Mouse (Mus musculus): Measurements from ENCODE around the gene Acin1. TPM values are rescaled to one million over a fixed set of nuclear protein-coding genes. Genes with fewer than 3 reads are reported as not detected.

Gene Acin1
- polyA plus RNA-seq, 1 experiment: 238 TPM

DNA sequence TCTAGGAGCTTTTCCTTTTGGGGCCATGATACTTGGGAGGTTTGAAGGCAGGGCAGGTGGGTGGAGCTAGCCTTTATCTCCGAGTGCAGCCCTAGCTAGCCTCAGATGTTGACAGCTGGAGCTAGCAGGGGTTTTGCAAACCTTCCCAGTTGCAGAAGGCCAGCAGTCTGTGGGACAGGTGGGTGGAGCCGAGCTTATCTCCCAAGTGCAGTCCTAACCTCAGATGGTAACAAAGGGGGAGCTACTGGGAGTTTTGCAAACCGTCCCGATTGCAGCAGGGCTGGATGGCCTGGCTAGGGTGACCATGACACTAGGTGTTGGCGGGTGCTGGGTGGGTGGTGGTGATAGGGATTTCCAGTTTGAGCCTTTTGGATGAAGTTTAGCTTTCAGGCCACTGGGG lies 19.1 kb upstream of the Acin1 start:
- Histone ChIP-seq H3K27ac (ENCODE audit: control insufficient read depth, insufficient read depth, low read length) (no peak overlapping the region), H3K36me3 (ENCODE audit: control insufficient read depth, insufficient read depth, low read length) (no peaks in the 10 kb centered on the region), H3K27me3 (ENCODE audit: control insufficient read depth, insufficient read depth, low read length) (no peaks in the 10 kb centered on the region), H3K4me3 (ENCODE audit: control insufficient read depth, insufficient read depth, low read length) (no peak overlapping the region), H3K4me1 (replicated peaks; ENCODE audit: control insufficient read depth, insufficient read depth, low read length) (peaks cover 17% of the 10 kb centered on the region)
- WGBS: 17% methylated on average over 5 of the region's 5 CpGs
- no peak for DNase-seq
- TF ChIP-seq CTCF (IDR thresholded peaks at IDR 0.05; ENCODE audit: borderline replicate concordance, control insufficient read depth, extremely low read depth, insufficient read depth, low read length, poor library complexity): no peak
- TF ChIP-seq POLR2A (IDR thresholded peaks at IDR 0.05; ENCODE audit: control insufficient read depth, extremely low read depth, insufficient read depth, low read length, poor library complexity): no peak

DNA sequence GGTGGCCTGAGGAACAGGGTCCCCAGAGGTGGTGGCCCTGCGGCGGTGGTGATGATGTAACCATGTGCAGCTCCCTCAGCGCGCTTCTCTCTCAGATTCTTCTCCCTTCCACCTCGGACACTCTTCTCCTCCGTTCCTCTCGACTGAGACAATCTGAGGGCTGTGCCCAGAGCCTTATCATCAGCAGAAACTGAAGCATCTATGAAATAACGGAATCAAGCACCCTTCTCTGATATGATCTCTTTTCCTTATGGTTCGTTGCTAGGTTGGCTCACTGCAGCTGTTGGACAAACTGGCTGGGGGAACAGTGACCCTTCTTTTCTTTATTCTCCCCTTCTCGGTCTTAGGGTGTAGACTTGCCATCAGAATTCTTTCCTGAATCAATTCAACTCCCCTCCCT lies 16.5 kb upstream of the Acin1 start:
- H3K27me3 ChIP-seq (ENCODE audit: control insufficient read depth, insufficient read depth, low read length): no peaks in the 10 kb centered on the region
- H3K36me3 ChIP-seq (ENCODE audit: control insufficient read depth, insufficient read depth, low read length): no peaks in the 10 kb centered on the region
- no peak overlapping the region for H3K27ac ChIP-seq (ENCODE audit: control insufficient read depth, insufficient read depth, low read length)
- TF ChIP-seq CTCF (IDR thresholded peaks at IDR 0.05; ENCODE audit: borderline replicate concordance, control insufficient read depth, extremely low read depth, insufficient read depth, low read length, poor library complexity) (no peak), POLR2A (IDR thresholded peaks at IDR 0.05; ENCODE audit: control insufficient read depth, extremely low read depth, insufficient read depth, low read length, poor library complexity) (no peak)
- H3K4me1 ChIP-seq (replicated peaks; ENCODE audit: control insufficient read depth, insufficient read depth, low read length): peaks cover 26% of the 10 kb centered on the region
- 87% methylated on average over 10 of the region's 10 CpGs for WGBS
- DNase-seq: no peak
- H3K4me3 ChIP-seq (ENCODE audit: control insufficient read depth, insufficient read depth, low read length): no peak overlapping the region

DNA sequence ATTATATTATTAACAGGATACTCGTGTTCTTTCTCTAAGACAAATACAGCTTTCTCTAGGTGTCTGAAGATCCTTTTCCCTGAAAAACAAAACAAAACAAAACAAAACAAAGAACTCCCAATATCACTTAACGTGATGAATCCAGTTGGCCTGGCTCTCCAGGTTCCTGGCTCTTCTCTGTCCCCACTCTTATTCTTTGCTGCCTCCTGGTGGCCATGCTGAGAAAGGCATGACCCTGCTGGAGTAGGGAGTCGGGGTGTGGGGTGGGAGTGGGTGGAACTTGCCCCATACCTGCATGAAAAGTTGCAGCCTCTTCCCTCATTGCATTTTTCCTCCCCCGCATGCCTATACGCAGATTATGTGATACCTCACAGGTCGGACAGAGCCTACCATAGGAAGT lies 14.6 kb upstream of the Acin1 start:
- WGBS: 17% methylated on average over 6 of the region's 6 CpGs
- Histone ChIP-seq H3K27me3 (ENCODE audit: control insufficient read depth, insufficient read depth, low read length) (no peaks in the 10 kb centered on the region), H3K27ac (ENCODE audit: control insufficient read depth, insufficient read depth, low read length) (no peak overlapping the region), H3K4me3 (ENCODE audit: control insufficient read depth, insufficient read depth, low read length) (no peak overlapping the region), H3K36me3 (ENCODE audit: control insufficient read depth, insufficient read depth, low read length) (no peaks in the 10 kb centered on the region), H3K4me1 (replicated peaks; ENCODE audit: control insufficient read depth, insufficient read depth, low read length) (peaks cover 20% of the 10 kb centered on the region)
- peak; percentile 88 for DNase-seq
- TF ChIP-seq CTCF (IDR thresholded peaks at IDR 0.05; ENCODE audit: borderline replicate concordance, control insufficient read depth, extremely low read depth, insufficient read depth, low read length, poor library complexity) (peak; percentile 90; the same call in 1 of the 2 replicates), POLR2A (IDR thresholded peaks at IDR 0.05; ENCODE audit: control insufficient read depth, extremely low read depth, insufficient read depth, low read length, poor library complexity) (no peak)

DNA sequence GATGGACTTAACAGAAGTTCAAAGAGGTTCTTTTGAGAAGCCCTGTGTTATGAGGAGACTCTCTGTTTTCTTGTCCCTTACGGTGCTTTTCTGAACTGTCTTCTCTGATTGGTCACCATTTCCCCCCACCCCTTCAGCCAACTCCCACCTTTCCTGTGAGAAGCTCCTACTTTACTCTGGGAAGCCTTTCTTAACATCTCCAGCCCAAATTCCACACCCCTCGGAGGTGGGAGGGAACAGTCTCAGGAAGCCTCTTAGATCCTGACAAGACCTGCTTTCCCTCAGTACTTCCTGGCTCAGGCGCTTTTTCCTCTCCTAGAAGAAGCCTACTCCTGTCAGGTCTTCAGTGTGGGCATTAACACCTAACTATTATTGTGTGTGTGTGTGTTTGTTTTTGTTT lies 12.9 kb upstream of the Acin1 start:
- Histone ChIP-seq H3K27me3 (ENCODE audit: control insufficient read depth, insufficient read depth, low read length) (no peaks in the 10 kb centered on the region), H3K4me1 (replicated peaks; ENCODE audit: control insufficient read depth, insufficient read depth, low read length) (peaks cover 21% of the 10 kb centered on the region), H3K4me3 (ENCODE audit: control insufficient read depth, insufficient read depth, low read length) (no peak overlapping the region), H3K27ac (ENCODE audit: control insufficient read depth, insufficient read depth, low read length) (no peak overlapping the region), H3K36me3 (ENCODE audit: control insufficient read depth, insufficient read depth, low read length) (no peaks in the 10 kb centered on the region)
- 94% methylated on average over 3 of the region's 3 CpGs for WGBS
- TF ChIP-seq CTCF (IDR thresholded peaks at IDR 0.05; ENCODE audit: borderline replicate concordance, control insufficient read depth, extremely low read depth, insufficient read depth, low read length, poor library complexity) (no peak), POLR2A (IDR thresholded peaks at IDR 0.05; ENCODE audit: control insufficient read depth, extremely low read depth, insufficient read depth, low read length, poor library complexity) (no peak)
- no peak for DNase-seq

DNA sequence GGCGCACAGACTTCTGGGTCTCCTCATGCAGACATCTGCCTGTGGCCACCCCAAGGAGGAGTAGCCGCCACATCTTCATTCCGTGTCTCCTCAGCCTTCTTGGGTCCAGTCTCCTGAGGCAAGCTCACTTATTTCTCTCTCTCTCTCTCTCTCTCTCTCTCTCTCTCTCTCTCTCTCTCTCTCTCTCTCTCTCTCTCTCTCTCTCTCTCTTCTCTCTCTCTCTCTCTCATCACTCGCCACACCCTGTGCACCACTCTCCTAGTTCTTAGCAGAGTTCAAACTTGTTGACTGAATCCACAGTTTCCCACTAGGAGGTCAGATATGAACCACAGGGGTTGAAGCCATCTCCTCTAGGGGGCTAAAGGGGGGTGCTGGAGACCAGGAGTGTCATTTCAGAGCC lies 12.0 kb upstream of the Acin1 start, which contains the start of gene Gm29776:
TSS of gene Gm29776 (minus strand) at position 101 of the 400 bp plus-strand sequence.
- Histone ChIP-seq H3K27ac (ENCODE audit: control insufficient read depth, insufficient read depth, low read length) (no peak within 1 kb of the TSS), H3K36me3 (ENCODE audit: control insufficient read depth, insufficient read depth, low read length) (no peaks in the 10 kb centered on the region), H3K27me3 (ENCODE audit: control insufficient read depth, insufficient read depth, low read length) (no peaks in the 10 kb centered on the region), H3K4me1 (replicated peaks; ENCODE audit: control insufficient read depth, insufficient read depth, low read length) (peaks cover 21% of the 10 kb centered on the region), H3K4me3 (ENCODE audit: control insufficient read depth, insufficient read depth, low read length) (no peak within 1 kb of the TSS)
- 94% methylated on average over 4 of the region's 4 CpGs for WGBS
- TF ChIP-seq POLR2A (IDR thresholded peaks at IDR 0.05; ENCODE audit: control insufficient read depth, extremely low read depth, insufficient read depth, low read length, poor library complexity): no peak
- TF ChIP-seq CTCF (IDR thresholded peaks at IDR 0.05; ENCODE audit: borderline replicate concordance, control insufficient read depth, extremely low read depth, insufficient read depth, low read length, poor library complexity): no peak
- no peak for DNase-seq

DNA sequence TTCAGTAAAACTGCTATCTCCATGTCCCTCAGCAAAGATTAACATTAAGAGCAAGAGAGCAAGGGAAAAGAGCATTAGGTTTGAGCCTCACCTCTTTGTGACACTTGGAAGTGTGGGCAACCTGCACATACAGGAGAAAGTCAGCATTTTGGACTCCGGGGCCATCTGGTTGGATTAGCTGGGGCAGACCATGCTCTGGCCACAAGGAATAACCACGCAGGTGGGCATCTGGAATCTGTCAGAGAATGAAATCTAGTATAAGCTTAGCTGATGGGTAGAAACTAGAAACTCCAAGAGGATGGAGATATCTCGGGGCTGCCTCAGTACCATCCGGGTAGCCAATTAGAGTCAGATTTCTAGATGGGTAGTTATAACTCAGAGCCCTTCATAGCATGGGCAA lies 10.0 kb upstream of the Acin1 start:
- no peak overlapping the region for H3K4me3 ChIP-seq (ENCODE audit: control insufficient read depth, insufficient read depth, low read length)
- no peaks in the 10 kb centered on the region for H3K27me3 ChIP-seq (ENCODE audit: control insufficient read depth, insufficient read depth, low read length)
- WGBS: 98% methylated on average over 4 of the region's 4 CpGs
- H3K36me3 ChIP-seq (ENCODE audit: control insufficient read depth, insufficient read depth, low read length): no peaks in the 10 kb centered on the region
- no peak for DNase-seq
- H3K27ac ChIP-seq (ENCODE audit: control insufficient read depth, insufficient read depth, low read length): no peak overlapping the region
- TF ChIP-seq CTCF (IDR thresholded peaks at IDR 0.05; ENCODE audit: borderline replicate concordance, control insufficient read depth, extremely low read depth, insufficient read depth, low read length, poor library complexity): no peak
- no peak for TF ChIP-seq POLR2A (IDR thresholded peaks at IDR 0.05; ENCODE audit: control insufficient read depth, extremely low read depth, insufficient read depth, low read length, poor library complexity)
- H3K4me1 ChIP-seq (replicated peaks; ENCODE audit: control insufficient read depth, insufficient read depth, low read length): peaks cover 21% of the 10 kb centered on the region

DNA sequence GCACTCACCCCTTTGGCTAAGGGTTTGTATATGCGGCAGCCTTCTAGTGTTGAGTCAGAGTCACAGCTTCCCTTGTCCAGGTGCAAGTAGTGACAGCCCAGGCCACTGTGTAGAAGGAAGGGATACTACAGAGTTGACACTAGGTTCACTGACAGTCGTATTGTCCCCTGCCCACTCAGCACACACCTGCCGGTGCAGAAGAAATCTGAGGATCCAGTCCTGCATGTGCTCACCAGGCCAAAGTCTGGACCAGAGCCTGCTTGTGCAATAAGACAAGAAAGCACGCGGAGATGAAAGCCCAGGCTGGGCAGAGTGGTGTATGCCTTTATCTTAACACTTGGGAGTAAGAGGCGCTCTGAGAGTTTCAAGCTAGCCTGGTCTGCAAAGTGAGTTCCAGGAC lies 8.3 kb upstream of the Acin1 start:
- peaks cover 10% of the 10 kb centered on the region for H3K36me3 ChIP-seq (ENCODE audit: control insufficient read depth, insufficient read depth, low read length)
- no peak overlapping the region for H3K27ac ChIP-seq (ENCODE audit: control insufficient read depth, insufficient read depth, low read length)
- peaks cover 19% of the 10 kb centered on the region for H3K4me1 ChIP-seq (replicated peaks; ENCODE audit: control insufficient read depth, insufficient read depth, low read length)
- no peak overlapping the region for H3K4me3 ChIP-seq (ENCODE audit: control insufficient read depth, insufficient read depth, low read length)
- WGBS: 62% methylated on average over 6 of the region's 6 CpGs
- DNase-seq: no peak
- no peaks in the 10 kb centered on the region for H3K27me3 ChIP-seq (ENCODE audit: control insufficient read depth, insufficient read depth, low read length)
- TF ChIP-seq CTCF (IDR thresholded peaks at IDR 0.05; ENCODE audit: borderline replicate concordance, control insufficient read depth, extremely low read depth, insufficient read depth, low read length, poor library complexity) (no peak), POLR2A (IDR thresholded peaks at IDR 0.05; ENCODE audit: control insufficient read depth, extremely low read depth, insufficient read depth, low read length, poor library complexity) (no peak)
